Mouse (Mus musculus): ENCODE measurements around the gene Anks1b. TPM values are rescaled to one million over a fixed set of nuclear protein-coding genes. Genes with fewer than 3 reads are reported as not detected.

Anks1b gene
- polyA plus RNA-seq, 1 experiment from 2014 or later: 1.8 TPM

DNA sequence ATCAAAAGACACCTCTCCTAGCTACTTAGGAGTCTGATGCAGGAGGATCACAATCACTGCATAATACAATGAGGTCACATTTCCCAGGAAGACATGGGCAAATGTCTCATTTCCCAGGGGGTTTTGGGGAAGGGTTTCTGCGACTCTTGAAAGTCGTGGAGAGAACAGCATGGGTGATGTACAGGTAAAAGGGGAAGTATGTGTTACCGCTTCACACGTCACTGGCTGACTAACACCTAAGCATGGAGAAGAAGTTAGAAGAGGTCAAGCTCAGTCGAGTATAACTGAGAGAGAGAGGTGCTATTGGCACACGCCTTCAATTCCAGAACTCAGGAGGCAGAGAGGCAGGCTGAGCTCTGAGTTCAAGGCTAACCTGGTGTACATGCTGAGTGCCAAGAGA is 1117.0 kb downstream of the Anks1b start:
- Histone ChIP-seq H3K36me3 (ENCODE audit: control insufficient read depth, insufficient read depth, low read length) (peaks cover 6% of the 10 kb centered on the region), H3K9me3 (ENCODE audit: control insufficient read depth, low read length) (no peaks in the 10 kb centered on the region), H3K4me3 (ENCODE audit: low read depth, low read length) (no peak overlapping the region), H3K4me1 (replicated peaks; ENCODE audit: control insufficient read depth, insufficient read depth) (no peaks in the 10 kb centered on the region), H3K4me2 (replicated peaks; ENCODE audit: low read depth) (no peak overlapping the region), H3K27me3 (ENCODE audit: control insufficient read depth, insufficient read depth, low read length) (no peaks in the 10 kb centered on the region), H3K27ac (replicated peaks) (no peak overlapping the region), H3K9ac (ENCODE audit: low read length) (no peak overlapping the region)
- DNase-seq (ENCODE audit: low spot score) (no peak), ATAC-seq (ENCODE audit: low FRiP score, low TSS enrichment) (no peak)
- TF ChIP-seq CTCF (IDR thresholded peaks at IDR 0.05; ENCODE audit: low read depth) (no peak), EP300 (optimal IDR thresholded peaks at IDR 0.05) (no peak)
- WGBS: 83% methylated on average over 6 of the region's 6 CpGs

DNA sequence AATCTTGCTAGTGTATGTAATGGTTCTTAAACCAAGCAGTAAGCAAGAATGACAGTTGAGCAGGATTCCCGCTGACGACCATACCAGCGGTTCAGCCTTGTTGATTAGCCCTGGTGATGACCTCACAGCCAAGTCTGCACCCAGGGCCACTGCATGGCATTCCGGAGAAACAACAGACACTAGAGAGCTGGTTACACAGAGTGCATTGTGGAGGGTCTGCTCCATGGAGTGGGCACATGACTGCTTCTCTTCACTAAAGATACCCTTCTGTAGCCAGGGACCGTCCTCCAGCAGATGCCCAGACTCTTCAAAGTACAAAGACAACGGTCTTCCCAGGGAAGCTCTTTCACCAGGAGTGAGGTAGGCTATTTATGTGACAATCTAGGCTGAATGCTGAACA is 1118.9 kb downstream of the Anks1b start:
- TF ChIP-seq CTCF (IDR thresholded peaks at IDR 0.05; ENCODE audit: low read depth) (no peak), EP300 (optimal IDR thresholded peaks at IDR 0.05) (no peak)
- no peak overlapping the region for H3K4me2 ChIP-seq (replicated peaks; ENCODE audit: low read depth)
- H3K27me3 ChIP-seq (ENCODE audit: control insufficient read depth, insufficient read depth, low read length): no peaks in the 10 kb centered on the region
- DNase-seq (ENCODE audit: low spot score): no peak
- no peak overlapping the region for H3K27ac ChIP-seq (replicated peaks)
- no peak for ATAC-seq (ENCODE audit: low FRiP score, low TSS enrichment)
- no peaks in the 10 kb centered on the region for H3K4me1 ChIP-seq (replicated peaks; ENCODE audit: control insufficient read depth, insufficient read depth)
- WGBS: 86% methylated on average over 6 of the region's 6 CpGs
- peaks cover 11% of the 10 kb centered on the region for H3K36me3 ChIP-seq (ENCODE audit: control insufficient read depth, insufficient read depth, low read length)
- H3K9ac ChIP-seq (ENCODE audit: low read length): no peak overlapping the region
- no peak overlapping the region for H3K4me3 ChIP-seq (ENCODE audit: low read depth, low read length)
- no peaks in the 10 kb centered on the region for H3K9me3 ChIP-seq (ENCODE audit: control insufficient read depth, low read length)

DNA sequence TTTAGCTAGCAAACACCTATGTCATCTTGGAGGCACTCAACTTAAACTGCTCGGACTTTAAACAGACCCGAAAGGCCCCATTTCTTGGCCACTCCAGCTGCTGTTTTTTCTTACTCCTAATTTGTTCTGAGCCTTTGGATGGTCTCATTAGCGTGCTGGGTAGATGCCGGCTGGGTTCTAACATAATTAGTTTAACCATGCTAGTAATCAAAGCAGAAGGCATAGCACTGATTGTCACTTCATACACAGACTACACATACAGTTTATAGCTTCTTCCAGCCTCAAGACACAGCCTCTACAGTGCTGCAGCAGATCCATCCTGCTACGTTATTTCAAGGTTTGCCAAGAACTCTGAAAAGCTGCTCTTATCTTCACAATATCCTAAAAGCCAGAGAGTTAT is 1120.6 kb downstream of the Anks1b start:
- 83% methylated on average over 5 of the region's 5 CpGs for WGBS
- H3K27ac ChIP-seq (replicated peaks): no peak overlapping the region
- H3K27me3 ChIP-seq (ENCODE audit: control insufficient read depth, insufficient read depth, low read length): no peaks in the 10 kb centered on the region
- no peaks in the 10 kb centered on the region for H3K4me1 ChIP-seq (replicated peaks; ENCODE audit: control insufficient read depth, insufficient read depth)
- no peak overlapping the region for H3K4me3 ChIP-seq (ENCODE audit: low read depth, low read length)
- H3K36me3 ChIP-seq (ENCODE audit: control insufficient read depth, insufficient read depth, low read length): peaks cover 9% of the 10 kb centered on the region
- TF ChIP-seq CTCF (IDR thresholded peaks at IDR 0.05; ENCODE audit: low read depth) (no peak), EP300 (optimal IDR thresholded peaks at IDR 0.05) (no peak)
- H3K4me2 ChIP-seq (replicated peaks; ENCODE audit: low read depth): no peak overlapping the region
- no peak overlapping the region for H3K9ac ChIP-seq (ENCODE audit: low read length)
- ATAC-seq (ENCODE audit: low FRiP score, low TSS enrichment) (no peak), DNase-seq (ENCODE audit: low spot score) (no peak)
- no peaks in the 10 kb centered on the region for H3K9me3 ChIP-seq (ENCODE audit: control insufficient read depth, low read length)

DNA sequence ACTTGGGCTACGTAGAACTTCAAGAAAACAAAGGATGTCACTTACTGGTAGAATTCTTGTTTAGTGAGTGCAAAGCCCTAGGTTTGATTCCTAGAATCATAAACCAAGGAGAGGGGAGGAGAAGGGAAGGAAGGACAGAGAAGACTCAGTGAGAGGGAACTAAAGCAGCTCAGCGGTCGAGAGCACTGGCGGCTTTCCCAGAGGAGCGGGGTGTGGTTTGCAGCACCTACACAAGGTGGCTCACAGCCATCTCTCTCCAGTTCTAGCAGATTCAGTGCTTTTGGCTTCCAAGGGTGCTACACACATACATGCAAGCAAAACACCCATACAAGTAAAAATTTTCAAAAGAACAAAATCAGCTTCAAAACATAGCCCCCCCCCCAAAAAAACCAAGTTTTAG is 1126.6 kb downstream of the Anks1b start:
- DNase-seq (ENCODE audit: low spot score) (no peak), ATAC-seq (ENCODE audit: low FRiP score, low TSS enrichment) (no peak)
- Histone ChIP-seq H3K4me2 (replicated peaks; ENCODE audit: low read depth) (no peak overlapping the region), H3K4me1 (replicated peaks; ENCODE audit: control insufficient read depth, insufficient read depth) (no peaks in the 10 kb centered on the region), H3K9me3 (ENCODE audit: control insufficient read depth, low read length) (no peaks in the 10 kb centered on the region), H3K36me3 (ENCODE audit: control insufficient read depth, insufficient read depth, low read length) (peaks cover 7% of the 10 kb centered on the region), H3K27ac (replicated peaks) (no peak overlapping the region), H3K4me3 (ENCODE audit: low read depth, low read length) (no peak overlapping the region), H3K27me3 (ENCODE audit: control insufficient read depth, insufficient read depth, low read length) (no peaks in the 10 kb centered on the region), H3K9ac (ENCODE audit: low read length) (no peak overlapping the region)
- TF ChIP-seq CTCF (IDR thresholded peaks at IDR 0.05; ENCODE audit: low read depth): no peak
- TF ChIP-seq EP300 (optimal IDR thresholded peaks at IDR 0.05): no peak
- WGBS: 71% methylated on average over 5 of the region's 5 CpGs

DNA sequence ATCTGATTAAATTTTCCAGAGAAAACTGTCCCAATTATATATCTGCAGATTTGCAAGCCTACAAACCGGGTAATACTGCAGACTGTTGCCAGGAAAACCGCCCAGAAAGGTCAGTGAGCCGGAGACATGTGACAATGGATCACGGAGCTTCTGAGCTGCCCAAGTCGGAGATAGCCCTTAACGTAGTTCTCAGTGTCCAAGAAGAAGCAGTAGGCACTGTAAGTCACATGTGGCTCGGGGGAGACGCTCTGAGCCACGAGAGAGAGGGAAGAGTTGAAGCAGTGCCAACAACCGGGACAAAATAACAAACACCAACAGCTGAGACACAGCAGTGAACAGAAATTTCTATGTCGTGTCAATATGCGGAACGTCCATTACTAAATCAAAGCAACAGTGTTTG is 1128.1 kb downstream of the Anks1b start:
- ATAC-seq (ENCODE audit: low FRiP score, low TSS enrichment) (no peak), DNase-seq (ENCODE audit: low spot score) (no peak)
- Histone ChIP-seq H3K4me1 (replicated peaks; ENCODE audit: control insufficient read depth, insufficient read depth) (no peaks in the 10 kb centered on the region), H3K9ac (ENCODE audit: low read length) (no peak overlapping the region), H3K9me3 (ENCODE audit: control insufficient read depth, low read length) (no peaks in the 10 kb centered on the region), H3K4me2 (replicated peaks; ENCODE audit: low read depth) (no peak overlapping the region), H3K36me3 (ENCODE audit: control insufficient read depth, insufficient read depth, low read length) (0 out of 2 replicates have a peak, but pooled peaks cover 3% of the 10 kb centered on the region), H3K27ac (replicated peaks) (no peak overlapping the region), H3K27me3 (ENCODE audit: control insufficient read depth, insufficient read depth, low read length) (no peaks in the 10 kb centered on the region), H3K4me3 (ENCODE audit: low read depth, low read length) (no peak overlapping the region)
- 68% methylated on average over 13 of the region's 13 CpGs for WGBS
- no peak for TF ChIP-seq CTCF (IDR thresholded peaks at IDR 0.05; ENCODE audit: low read depth)
- TF ChIP-seq EP300 (optimal IDR thresholded peaks at IDR 0.05): no peak

DNA sequence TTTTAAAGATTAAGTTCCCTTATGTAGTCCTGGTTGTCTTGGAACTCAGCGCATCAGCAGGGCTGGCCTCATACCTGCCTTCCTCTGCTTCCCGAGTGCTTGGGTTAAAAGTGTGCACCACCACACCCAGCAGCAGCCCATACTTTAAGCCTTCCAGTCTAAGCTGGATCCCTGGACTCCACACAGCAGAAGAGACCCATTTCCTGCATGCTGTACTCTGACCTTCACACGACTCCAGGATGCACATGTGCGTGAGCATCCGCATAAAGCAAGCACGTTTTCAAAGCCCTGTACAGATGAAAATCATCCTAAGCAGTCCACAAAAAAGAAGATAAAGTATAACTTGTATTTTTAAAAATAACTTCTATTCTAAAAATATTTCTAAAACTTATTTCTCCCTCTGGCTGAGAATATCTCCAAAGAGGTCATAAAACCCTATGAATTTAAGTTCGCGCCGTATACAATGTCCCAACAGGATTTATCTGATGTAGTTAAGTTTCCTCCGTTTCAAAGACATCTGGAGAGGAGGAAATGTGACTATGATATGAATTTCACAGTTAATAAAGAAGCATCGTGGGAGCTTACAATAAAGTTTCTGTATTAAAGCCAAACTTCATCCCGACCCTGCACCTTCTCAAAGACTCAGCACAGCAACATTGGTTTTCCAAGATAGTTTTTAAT is 1132.7 kb downstream of the Anks1b start:
- WGBS: 81% methylated on average over 12 of the region's 12 CpGs
- Histone ChIP-seq H3K9me3 (ENCODE audit: control insufficient read depth, low read length) (no peaks in the 10 kb centered on the region), H3K4me2 (replicated peaks; ENCODE audit: low read depth) (no peak overlapping the region), H3K4me3 (ENCODE audit: low read depth, low read length) (no peak overlapping the region), H3K27me3 (ENCODE audit: control insufficient read depth, insufficient read depth, low read length) (no peaks in the 10 kb centered on the region), H3K9ac (ENCODE audit: low read length) (no peak overlapping the region), H3K27ac (replicated peaks) (no peak overlapping the region), H3K36me3 (ENCODE audit: control insufficient read depth, insufficient read depth, low read length) (peaks cover 5% of the 10 kb centered on the region), H3K4me1 (replicated peaks; ENCODE audit: control insufficient read depth, insufficient read depth) (no peaks in the 10 kb centered on the region)
- no peak for TF ChIP-seq EP300 (optimal IDR thresholded peaks at IDR 0.05)
- TF ChIP-seq CTCF (IDR thresholded peaks at IDR 0.05; ENCODE audit: low read depth): no peak
- ATAC-seq (ENCODE audit: low FRiP score, low TSS enrichment): no peak
- DNase-seq (ENCODE audit: low spot score): no peak

Other genes starting within 250 kb of the Anks1b start
- gene Scyl2, start 187.2 kb upstream of the Anks1b start, polyA plus RNA-seq (2015; fragmentation: Nextera tagmentation; extraction: Ambion mirVana): 5.0 and 5.3 TPM in 2 replicates
- gene Actr6, start 141.2 kb upstream of the Anks1b start, polyA plus RNA-seq (2015; fragmentation: Nextera tagmentation; extraction: Ambion mirVana): 17.1 TPM in 2 replicates
- gene Uhrf1bp1l, start 128.5 kb upstream of the Anks1b start, polyA plus RNA-seq (2015; fragmentation: Nextera tagmentation; extraction: Ambion mirVana): 13.3 TPM in 2 replicates